Mouse (Mus musculus): ENCODE data around the gene Sipa1l3.

DNA sequence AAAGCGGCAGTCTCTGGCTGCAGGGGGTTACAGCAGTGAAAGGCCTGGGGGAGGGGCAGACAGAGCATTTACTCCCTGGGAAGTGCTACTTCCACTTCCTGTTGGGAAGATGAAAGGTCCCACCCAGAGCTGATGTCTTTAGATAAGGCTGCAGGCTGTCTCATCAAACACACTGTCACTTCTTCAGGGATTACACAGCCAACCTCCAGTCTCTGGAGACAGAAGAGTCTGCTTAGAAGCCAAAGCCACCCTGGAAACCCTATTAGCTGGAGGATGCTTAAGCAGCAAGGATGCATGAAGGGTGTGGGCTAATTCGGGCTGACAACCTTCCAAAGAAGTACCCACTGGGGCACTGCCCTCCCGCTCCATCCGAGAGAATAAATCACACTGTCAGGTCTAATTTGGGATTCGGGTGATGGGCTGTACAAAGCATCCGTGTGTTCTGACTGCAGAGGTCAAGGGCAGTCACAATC is 87.7 kb downstream of the Sipa1l3 start:
- TF ChIP-seq POLR2A (IDR thresholded peaks at IDR 0.05; ENCODE audit: borderline replicate concordance, insufficient read depth, low read length): no peak
- no peak for TF ChIP-seq CTCF (IDR thresholded peaks at IDR 0.05; ENCODE audit: borderline replicate concordance, insufficient read depth, low read depth, low read length)
